Mouse (Mus musculus) spleen, adult 18-20 months (tissue): ENCODE measurements at regions not wholly inside any gene's neighbourhood (a gene's known extent, or its start where the extent isn't known, plus 50 kb on each side); places are given as distances from the start of the nearest gene placed in this dataset.

Experiments
- DNase-seq, 2 experiments: peaks; one replicate each; pipeline ENCODE4 v3.0.0; 2022; ENCODE audit warnings: mixed read lengths in 2 of 2

DNA sequence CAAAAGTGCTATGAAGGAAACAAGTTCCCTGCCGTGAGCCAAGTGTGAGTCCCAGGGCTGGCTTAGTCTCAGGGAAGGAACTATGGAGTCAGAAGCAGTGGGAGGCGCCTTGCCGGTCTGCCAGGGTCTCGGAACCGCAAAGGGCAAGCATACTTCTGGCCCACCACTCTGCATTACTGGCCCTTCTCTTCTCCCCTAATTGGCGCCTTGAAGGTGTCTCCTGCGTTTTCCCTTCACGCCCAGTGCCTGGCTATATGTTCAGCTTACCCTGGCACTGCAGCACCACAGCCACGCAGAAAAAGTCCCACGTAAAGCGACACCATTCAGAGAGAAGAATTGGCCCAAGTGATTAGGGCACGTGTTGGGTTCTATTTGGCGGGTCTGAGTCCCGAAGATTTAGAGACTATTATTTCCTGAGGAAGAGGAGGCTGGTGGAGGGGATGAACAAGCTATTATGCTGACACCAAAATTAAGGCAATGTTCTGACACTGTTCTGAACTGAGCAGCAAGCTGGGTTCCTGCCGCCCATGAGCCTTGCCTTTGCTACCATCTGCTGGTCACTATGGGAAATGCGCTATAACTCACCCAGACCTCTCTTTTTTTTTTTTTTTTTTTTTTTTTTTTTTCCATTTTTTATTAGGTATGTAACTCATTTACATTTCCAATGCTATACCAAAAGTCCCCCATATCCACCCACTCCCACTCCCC is 288.5 kb upstream of the Jmjd1c start:
- peak in 1 of 2 experiments; percentile 35 for DNase-seq

- no peak for DNase-seq
These were observed 283.2 kb upstream of the Jmjd1c start for GRCm38 (mm10) chr10:66812515-66813260.

DNA sequence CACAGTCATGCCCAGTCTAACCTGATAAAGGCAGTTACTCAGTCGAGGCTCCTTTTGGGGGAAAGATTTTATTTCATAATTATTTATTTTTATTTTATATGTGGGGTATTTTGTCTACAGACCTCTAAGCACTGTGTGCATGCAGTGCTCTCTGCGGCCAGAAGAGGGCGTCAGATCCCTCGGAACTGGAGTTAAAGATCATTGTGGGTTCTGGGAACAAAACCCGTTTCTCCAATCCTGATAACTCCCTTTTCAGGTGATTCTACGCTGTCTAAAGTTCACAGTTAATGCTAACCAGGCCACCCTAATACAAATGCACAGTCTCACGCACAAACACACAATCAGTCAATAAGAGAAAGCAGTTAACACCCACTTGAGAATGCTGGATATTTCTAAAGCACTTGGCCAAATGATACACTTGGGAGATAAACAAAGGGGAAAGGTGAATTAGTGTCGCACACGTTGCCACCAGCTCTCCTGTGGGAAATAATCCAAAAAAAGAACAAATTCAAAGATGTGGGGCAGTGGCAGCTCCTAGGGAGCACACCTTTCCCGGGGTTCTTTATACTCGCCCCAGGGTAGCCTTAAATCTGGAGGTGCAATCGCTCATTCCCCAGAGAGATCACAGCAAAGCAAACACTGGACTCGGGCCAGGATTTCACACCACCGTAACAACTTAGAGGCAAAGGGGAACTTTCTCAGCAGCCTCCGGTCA is 281.9 kb upstream of the Jmjd1c start:
- DNase-seq = no peak

DNA sequence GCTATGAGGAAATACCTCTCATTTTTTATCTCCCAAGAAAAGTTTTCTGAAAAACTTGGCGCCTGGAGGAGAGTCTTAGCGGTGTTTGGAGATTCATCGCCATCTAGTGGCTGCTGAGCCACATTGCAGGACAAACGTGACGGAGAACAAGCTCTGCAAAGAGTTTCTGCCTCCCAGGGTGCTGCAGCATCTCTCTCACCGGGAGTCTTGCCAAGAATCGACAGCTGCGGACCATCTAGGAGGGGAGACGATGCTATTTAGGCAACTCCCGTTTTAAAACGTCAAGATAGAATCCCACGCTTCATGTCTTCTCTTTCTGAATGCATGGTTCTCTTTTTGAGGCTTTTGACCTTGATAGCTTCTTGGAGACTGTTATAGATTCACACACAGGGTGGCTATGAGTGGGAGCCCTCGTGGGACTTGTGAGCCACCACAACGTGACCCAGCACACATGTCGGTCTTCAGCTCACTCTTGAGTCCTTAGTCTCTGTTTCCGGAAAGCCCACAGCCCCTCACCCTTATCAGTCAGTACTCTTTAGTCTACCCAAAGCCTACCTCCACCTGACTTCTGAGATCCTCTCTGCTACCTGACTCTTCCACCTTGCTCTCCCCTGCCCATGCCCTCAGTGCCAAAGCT is 281.2 kb upstream of the Jmjd1c start:
- DNase-seq = peak; percentile 25 to 45

DNA sequence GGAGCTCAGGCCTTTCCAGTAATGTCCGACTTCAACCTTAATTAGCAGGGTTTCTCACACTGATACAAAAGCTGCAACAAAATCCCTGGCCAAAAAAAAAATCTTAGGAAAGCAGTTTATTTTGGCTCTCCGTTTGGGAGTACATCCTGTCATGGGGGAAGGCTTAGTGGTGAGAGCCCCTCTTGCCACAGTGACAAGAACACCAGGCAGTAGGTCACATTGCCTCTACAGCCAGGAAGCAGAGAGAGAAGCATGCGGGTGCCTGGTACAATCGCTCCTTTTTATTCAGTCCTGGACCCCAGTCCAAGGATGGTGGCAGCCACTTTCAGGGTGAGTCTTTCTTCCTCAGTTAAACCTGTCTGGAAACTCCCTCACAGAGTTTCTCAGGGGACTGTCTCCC is 280.0 kb upstream of the Jmjd1c start:
- no peak for DNase-seq

DNA sequence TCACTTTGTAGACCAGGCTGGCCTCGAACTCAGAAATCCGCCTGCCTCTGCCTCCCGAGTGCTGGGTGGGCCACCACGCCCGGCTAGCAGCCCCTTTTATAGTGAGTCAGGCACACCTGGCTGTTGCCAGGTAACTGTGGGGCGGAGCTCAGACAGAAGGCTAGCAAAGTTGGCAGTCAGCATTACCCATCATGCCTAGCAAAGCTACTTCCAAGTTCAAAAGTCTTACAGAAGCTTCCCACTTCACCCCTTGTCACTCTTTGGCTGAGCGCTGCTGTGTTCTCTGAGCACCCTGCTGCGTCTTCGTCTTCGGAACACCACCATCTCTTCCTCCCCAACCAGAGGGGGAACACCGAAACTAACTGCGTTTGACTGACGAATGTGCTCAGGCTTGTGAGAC is 279.1 kb upstream of the Jmjd1c start:
- DNase-seq = no peak

- DNase-seq = no peak
These were observed 278.0 kb upstream of the Jmjd1c start for GRCm38 (mm10) chr10:66817876-66818275.

DNA sequence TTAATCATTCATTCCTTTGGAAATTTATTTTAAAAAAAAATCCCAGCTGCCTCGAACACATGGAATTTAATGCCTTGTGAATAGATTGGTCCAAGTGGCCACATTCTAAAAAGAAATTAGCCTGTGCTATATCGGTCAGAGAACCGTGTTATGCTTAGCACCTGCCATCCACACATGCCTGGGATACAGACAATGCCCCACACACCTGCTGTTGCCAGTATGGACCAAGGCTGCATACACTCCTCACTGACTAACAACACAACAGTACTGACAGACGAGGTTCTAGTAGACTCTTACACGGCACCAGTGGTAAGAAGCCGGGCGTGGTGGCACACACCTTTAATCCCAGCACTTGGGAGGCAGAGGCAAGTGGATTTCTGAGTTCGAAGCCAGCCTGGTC is 276.4 kb upstream of the Jmjd1c start:
- no peak for DNase-seq

- DNase-seq = no peak
These were observed 270.2 kb upstream of the Jmjd1c start for GRCm38 (mm10) chr10:66825737-66826136.

DNA sequence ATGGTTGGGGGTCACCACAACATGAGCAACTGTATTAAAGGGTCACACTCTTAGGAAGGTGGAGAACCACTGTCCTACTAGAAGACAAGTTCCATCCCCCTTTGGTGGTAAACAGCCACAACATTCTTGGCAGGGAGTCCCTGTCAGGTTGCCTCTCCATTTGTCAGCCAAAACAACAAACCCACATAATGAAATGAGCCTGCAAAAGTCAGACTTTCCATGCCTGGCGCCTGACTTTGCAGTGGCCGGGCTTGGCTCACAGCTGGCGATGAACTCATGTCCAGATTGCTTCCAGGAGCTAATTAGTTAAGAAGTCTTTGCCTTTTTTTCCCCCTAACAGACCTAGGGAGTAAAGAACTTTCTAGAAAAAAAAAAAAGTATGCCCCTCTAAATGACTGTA is 269.6 kb upstream of the Jmjd1c start:
- no peak for DNase-seq

DNA sequence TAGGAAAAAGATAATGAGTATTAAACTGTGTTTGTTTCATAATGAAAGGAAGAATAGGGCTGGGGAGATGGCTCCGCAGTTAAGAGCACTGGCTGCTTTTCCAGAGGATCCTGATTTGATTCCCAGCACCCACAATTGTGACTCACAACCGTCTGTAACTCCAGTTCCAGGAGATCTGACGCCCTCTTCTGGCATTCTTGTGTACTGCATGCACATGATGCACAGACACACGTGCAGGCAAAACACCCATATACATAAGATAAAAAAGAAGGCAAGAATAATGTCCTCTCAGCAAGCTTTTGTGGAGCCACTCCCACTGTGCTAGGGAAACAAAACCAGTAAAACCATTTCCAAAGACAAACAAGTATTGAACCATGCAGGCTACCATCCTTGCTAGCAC is 261.0 kb upstream of the Jmjd1c start:
- DNase-seq = no peak

GRCm38 (mm10) chr10:66839058-66839457 is 256.9 kb upstream of the Jmjd1c start:
- no peak for DNase-seq

DNA sequence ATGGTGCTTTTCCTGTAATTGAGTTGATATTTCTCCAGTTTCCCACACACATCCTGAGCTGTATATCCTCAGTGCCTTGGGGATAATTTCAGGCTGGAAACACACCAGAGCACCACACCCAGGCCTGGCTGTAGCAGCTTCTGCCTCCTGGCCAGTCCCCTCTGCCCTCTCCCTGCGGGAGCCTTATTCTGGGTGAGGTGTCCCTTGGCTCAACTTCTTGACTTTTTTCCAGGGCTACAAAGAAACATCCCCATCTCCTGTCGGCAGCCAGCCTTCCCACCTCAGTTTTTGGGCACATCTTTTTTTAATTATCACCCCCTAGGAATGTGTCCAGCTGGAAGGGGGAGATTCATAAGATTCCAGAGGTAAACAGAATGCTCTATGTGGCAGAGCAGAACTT is 252.7 kb upstream of the Jmjd1c start:
- DNase-seq = no peak

- no peak for DNase-seq
These were observed 247.1 kb upstream of the Jmjd1c start for GRCm38 (mm10) chr10:66848778-66849177.

GRCm38 (mm10) chr10:66849681-66850080 is 246.2 kb upstream of the Jmjd1c start:
- DNase-seq = no peak

- DNase-seq = no peak
These were observed 244.9 kb upstream of the Jmjd1c start for GRCm38 (mm10) chr10:66850972-66851478.

GRCm38 (mm10) chr10:66851841-66852240 is 244.1 kb upstream of the Jmjd1c start:
- no peak for DNase-seq

GRCm38 (mm10) chr10:66852708-66853107 is 243.2 kb upstream of the Jmjd1c start:
- DNase-seq = no peak

DNA sequence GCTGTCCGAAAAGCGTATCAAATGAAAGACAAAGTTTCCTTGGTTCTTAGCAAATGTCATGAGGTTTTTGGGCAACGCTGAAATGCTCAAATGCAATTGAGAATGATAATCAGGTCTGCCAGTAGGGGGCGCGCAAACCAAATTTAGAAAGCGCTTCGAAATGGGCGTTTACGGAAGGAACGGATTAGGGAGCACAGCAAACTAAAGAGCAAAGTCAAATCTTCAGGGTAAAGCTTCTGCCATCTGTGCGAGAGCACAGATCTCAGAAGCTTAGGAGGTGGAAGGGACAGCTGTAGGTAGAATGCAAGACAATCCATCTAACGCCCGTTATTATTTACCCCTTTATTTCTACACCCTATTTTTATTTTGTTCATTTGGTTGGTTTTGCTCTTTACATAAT is 242.7 kb upstream of the Jmjd1c start:
- peak; percentile 64 to 85 for DNase-seq

DNA sequence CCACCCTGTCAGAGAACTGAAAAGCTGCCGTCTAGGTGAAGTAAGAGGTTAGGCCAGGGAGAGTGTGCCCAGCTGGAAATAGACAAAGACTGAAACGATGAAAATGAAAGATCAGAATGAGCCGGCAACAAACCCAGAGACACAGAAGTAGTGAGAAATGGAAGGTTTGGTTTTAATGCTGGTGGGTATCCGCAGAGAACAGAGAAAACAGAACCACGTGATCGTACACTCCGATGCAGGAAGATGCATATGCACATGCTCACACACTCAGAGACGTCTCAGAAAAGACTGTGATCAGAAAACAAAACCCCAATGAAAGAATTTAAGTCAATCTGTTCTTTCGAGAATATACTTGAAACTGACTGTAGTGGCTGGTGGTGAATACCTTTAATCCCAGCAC is 241.0 kb upstream of the Jmjd1c start:
- no peak for DNase-seq

- DNase-seq = peak in 1 of 2 experiments; percentile 12
These were observed 238.6 kb upstream of the Jmjd1c start for GRCm38 (mm10) chr10:66857330-66857729.

GRCm38 (mm10) chr10:66861421-66861820 is 234.5 kb upstream of the Jmjd1c start:
- no peak for DNase-seq
